Mouse (Mus musculus) lung, postnatal 14 days (tissue): ENCODE results near the gene Dicer1.

Experiments
- DNase-seq: peaks from one replicate; pipeline ENCODE4 v3.0.0; 2021

Gene Dicer1

DNA sequence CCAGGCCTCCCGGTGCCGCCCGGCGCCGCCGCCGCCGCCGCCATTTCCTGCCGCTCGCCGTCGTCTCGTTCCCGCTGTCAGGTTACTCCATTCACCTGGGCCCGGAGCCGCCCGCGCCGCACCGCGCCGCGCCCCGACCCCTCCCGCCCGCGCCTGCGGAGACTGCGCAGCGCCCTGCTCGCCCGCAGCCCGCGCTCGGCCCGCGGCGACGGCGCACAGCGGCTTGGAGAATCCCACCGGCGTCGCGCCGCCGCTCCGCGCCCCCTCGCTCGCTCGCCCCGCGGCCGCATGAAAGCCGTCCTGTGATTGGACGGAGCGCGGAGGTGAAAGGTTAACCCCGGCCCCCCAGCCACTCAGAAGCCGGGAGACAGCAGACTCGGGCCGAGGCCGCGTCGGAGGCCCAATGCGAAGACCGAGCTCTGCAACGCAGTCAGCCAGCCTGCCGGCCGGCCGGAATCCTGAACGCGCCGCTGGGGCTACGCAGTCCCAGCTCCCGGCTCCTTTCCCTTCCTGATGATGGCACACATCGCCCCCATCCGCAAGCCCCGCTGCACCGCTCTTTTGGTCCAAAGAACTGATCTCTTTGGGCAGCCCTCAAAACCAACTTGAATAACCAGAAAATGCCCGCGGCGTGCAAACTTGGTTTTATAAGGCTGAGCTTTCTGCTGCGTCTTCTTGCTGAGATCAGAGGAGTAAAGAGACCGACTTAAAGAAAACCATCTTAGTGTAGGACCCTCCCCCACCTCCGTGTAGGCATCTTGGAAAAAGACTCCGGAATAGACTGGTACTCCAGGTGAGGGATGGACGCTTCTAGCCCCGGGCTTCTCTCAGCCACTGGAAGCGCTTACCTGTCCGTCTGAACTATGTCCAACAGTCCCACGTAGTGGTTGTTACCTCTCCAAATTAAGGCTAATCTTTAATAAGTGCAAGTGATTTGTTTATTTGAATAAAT lies at the start of gene Dicer1:
TSS of gene Dicer1 (minus strand) at position 139 of the 952 bp plus-strand sequence.
- DNase-seq: peak; percentile 99

DNA sequence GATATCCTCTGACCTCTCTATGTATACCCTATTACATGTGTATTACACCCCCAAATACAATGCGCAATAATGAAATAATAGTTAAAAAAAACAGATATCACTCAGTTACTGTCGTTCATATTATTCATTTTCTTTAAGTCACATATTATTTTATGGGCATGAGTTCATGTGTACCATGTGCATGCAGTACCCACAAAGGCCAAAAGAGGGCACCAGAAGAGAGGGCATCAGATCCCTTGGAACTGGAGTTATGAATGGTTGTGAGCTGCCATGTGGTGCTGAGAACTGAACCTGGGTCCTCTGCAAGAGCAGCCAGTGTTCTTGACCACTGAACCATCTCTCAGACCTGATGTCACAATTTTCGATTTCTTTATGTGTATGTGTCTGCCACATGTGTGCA lies 47.6 kb upstream of the Dicer1 start:
- peak; percentile 13 for DNase-seq

DNA sequence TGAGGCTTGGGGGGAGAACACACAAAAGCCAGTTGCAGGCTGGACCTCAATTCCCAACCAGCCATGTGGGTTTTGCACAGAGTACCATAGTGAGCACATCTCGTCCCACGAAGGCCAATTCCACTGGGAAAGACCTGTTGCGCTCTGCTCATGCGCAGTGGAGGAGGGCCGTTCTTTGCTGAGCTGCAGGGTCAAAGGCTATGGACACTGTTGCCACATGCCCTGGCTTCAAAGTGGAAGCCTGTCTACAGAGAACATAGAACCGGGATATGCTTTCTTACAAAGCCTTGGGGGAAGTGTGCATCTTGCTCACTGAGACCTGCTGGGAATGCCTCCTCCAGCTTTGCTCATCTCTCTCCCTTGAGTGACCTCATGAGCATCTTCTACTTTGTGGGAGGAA lies 46.2 kb upstream of the Dicer1 start:
- no peak for DNase-seq

DNA sequence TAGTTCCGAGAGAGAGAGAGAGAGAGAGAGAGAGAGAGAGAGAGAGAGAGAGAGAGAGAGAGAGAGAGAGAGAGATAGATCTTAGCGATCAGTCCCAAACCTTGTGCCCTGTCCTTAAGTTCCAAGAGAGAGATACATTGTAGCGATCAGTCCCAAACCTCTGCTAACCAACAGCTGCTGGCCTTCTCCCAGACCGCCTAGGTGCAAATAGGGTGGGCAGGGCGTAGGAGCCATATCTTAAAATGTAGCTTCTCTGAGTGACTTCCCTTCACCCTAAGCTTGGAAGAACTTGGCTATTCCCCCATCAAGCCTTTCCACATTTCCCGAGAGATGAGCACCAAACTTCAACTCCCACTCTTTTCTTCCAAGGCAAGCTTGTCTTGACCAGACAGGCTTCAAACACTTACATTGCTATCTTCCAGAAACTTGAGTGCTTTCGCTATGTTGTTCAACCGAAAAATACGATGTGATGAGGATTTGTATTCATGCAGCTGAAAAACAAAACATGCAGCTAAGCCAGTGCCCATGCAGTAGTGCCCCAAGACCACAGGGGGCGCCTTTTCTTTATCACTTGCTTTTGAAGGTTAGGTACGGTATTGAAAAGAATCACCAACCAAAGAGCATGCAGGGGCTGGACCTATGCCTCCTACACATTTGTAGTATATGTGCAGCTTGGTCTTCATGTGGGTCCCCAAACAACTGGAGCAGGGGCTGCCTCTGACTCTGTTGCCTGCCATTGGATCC lies 45.1 kb upstream of the Dicer1 start:
- DNase-seq: no peak

DNA sequence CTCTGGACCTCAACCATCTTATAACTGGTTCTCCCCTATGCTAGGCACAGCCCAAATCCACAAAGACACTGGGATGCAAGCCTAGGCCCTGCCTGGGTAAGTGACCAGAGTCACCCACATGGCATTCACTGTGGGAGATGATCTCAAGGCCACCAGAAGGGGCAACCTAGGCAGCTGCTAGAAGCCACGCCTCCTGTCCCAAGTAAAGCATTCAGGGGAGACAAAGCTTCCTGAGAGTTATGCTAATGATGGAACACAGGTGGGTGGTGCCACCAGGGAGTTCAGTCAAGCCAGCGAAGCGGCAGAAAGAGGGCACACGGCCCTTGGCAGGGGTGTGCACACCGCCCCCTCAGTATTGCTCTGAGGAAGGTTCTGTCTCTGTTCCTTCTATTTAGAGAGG lies 43.2 kb upstream of the Dicer1 start:
- no peak for DNase-seq

DNA sequence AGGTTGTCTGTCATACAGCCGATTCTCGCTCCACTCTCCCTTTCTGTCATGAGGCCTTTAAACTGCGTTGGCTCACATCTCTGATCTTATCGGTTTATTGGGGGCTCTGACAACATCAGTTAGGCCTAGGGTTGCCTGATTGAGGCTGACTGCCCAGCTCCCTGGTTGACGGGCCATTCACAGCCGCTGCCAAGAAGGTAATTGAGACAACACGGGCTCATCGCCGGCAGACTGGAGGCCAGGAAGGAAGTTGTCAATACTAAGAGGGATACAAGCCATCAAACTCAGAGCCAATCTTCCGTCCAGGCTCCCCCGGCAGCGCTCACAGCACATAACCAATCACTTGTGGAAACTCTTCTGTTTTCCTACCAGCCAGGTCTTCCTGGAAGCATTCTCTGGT lies 41.7 kb upstream of the Dicer1 start:
- DNase-seq: no peak

DNA sequence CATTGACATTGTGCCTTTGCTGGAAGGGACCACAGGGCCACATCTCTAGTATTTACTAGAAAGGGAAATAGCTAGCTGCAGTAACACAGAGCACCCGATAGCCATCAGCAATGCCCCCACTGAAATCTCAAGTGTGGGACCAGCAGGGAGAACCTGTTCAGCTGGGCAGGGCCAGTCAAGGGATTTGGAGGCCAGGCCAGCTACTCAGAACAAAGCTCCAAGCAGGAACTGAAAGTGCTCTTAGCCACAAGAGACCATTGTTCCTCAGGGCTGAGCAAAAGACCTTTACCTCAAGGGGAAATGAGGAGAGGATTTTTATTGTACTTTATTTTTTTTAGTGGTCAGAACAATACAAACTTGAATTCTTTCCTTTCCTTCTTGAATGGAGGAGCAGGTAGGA lies 25.9 kb upstream of the Dicer1 start:
- no peak for DNase-seq

DNA sequence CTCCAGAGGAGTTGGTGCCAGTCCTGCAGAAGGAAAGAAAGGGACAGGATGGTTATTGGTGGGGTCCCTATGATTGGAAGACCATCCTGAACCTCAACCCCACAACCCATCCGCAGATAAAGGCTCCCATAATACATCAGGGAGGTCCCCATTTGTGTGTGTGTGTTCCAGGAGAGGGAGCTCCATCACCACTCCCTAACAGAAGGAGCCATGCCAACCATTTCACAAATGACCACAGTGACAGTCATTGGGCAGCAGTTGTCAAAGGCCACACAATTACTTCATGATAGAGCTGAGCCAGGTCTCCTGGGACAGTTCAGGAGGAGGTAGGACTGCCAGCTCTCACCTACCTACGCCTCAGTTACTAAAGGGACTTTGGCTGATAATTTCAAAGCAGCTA lies 20.2 kb upstream of the Dicer1 start:
- no peak for DNase-seq

DNA sequence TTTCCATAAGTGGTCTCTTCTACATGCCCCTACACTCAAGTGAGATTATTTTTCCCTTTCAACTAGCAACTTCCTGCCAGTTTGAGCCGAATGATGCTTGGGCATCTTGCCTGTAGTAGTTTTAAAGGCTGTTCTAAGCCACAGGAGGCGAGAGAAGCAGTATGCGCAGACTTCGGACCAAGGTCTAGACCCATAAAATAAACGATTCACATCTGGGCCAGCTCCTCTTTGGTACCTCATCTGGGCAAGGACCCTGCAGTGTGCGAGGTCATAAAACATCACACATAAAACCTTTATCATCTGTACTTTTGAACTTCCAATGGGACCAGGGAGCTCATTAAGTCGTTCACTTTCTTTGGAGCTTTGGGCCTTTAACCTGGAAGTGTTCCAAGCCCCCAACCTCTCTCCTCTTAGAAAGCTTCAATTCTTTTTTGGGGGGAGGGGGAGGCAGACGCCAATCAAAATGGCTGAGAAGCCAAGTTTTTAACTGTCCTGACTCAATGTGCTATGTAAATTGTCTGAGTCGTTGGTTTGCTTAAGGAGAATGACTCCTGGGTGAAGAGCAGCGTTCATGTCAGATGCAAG lies 17.5 kb upstream of the Dicer1 start:
- DNase-seq: no peak

DNA sequence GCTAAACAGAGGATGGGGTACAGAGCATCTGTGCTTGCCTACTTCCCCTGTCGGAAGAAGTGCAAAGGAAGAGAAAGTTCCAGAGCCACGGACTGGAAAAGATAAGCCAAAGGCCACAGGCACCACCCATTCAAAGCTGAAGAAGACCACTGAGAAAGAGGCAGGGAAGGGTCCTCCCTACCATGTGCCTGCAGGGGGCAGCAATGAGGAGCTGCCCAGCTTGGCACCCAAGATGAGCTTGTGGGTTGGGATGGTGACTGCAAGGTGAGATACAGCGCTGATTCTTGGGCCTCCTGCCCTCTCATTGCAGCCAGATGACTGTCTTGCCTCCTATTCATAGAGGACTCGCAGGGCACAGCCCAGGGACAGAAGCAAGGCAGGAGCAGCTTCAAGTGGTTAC lies 15.4 kb upstream of the Dicer1 start:
- no peak for DNase-seq

DNA sequence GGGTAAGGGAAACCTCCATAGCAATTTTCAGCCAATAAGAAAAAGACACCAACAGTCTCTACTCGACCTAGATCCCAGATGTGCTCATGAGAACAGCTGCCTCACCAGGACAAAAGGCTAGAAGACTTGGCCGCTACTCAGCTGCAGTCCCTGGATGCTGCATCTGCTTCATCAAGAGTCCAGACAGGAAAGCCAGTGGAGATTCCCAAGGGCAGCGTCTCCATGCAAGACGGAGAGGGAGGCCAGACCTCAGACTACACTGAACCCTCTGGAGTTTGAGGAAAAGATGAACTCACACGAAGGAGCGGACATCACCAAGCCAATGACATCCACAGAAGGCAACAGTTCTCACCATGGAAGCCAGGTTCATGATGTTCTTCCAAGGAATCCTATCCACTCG lies 14.0 kb upstream of the Dicer1 start:
- DNase-seq: no peak

DNA sequence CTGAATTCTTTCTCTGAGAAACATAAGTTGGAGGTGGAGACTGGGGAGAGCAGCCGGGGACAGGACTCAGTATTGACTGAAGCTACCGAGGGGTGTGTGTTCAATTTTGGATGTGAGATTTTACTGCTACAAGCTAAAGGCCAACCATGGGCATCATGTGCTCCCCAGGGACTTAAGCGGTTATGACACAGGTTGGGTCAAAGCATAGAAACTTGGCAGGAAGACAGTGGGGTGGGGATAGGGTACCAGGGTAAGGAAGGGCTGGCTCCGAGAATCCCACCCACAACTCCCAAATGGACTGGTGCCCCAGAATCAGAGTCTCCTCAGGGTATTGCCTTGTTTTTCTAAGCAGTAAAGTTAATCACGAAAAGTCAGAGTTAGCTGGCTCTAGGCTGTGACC lies 13.4 kb upstream of the Dicer1 start:
- DNase-seq: no peak

DNA sequence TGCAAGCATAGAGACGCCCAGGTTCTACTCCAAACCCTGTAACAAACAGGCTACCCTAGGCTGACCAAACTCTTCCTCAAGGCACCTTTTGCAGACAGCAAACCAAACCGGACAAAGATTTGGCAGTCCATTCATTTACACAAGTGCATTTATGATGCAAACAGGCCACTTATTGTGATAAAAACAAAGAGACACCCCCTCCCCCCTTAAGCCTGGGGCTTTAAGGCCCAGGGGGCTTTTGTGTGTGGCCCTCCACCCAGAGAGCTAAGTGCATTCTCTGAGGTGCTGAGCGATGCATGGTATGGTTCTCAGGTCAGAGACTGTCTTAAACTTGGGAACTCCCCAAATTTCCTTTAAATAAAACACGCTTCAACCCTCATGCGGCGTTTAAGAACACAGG lies 12.2 kb upstream of the Dicer1 start:
- no peak for DNase-seq

DNA sequence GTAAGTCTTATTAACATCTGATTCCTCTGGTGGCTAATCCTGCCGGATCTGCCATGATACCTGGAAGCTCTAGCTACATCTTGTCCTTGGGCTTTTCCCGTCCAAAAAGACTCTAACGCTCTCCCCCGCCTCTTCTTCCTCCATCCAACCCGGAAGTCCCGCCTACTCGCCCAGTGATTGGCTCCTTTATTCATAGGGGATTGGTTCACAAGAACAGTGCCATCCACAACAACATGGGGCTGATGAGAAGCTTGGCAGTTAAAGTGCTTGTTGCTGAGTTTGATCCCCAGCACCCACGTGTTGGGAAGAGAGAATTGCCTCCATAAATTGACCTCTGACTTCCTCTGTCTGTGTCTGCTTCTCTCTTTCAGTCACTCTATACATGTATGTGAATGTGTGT lies 9.7 kb upstream of the Dicer1 start:
- no peak for DNase-seq

DNA sequence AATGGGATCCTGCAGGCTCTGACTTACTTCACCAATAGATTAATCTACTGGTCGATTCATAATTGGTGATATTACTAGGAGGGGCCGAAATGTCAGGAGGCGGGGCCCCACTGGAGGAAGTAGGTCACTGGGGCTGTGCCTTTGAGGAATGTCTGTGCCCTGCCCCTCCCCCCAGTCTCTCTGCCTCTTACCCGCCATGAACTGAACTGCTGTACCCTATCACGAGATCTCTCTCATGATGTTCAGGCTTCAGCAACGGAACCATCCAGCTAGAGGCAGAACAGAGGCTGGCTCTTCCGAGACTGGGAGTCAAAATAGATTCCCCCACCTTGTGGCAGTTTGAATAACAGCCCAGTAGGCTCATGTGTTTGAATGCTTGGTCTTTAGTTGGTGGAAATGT lies 6.3 kb upstream of the Dicer1 start:
- no peak for DNase-seq

DNA sequence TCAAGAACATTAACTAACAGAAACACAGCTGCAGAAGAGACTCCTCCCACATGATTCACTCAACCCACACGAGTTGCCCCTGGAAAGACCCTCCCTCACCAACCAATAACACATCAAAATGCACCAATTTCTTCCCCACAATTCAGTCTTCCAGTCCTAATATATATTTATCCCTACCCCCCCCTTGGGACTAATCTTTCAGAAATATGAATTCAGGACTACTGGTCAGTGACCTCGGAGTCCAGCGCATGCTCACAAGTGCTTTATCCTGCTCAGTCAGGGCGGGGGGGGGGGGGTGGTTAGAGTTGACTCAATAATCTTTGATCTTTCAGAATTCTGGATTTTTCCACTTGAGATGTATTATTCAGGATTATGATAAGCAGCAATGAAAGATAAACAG lies 1.9 kb upstream of the Dicer1 start:
- no peak for DNase-seq

DNA sequence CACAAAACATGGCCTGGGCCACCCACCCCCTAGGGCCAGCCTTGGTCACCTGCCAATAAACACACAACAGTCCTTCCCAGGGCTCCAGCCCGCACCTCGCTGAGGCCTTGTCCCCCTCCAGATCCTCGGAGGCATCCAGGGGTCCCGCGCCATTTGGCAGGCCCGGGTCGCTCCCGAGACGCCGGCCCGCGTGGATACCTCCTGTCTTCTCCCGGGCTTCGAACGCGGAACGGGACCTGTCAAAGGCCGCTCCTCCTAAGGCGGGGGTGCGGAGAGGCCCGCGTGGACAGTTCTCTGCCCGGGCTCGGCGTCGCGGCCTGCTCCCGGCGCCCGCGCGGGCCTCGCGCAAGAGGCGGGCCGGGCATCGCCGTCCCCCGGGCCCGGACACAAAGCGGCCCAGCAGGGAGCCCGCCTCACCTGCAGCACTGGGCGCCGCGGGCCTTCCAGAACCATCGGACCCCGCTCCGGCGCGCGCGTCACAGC lies 380 bp downstream of the Dicer1 start:
- no peak for DNase-seq

DNA sequence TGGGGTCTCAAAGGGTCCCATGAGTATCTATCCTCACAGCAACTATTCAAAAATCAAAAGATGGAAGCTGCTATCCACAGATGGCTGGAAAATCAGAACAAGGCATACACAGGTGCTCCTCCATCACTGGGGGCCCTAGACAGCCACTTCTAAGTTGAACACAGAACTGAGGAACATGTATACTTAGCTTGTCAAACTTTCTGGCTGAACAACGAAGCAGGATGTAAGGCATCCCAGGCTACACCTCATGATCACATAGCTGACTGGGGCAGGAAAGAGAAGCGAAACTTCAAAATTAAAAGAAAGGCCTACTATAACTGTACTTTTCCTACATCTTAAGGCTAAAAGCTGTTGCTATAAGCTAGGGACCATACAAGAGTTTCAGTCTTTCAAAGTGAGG lies 2.8 kb downstream of the Dicer1 start:
- DNase-seq: no peak

DNA sequence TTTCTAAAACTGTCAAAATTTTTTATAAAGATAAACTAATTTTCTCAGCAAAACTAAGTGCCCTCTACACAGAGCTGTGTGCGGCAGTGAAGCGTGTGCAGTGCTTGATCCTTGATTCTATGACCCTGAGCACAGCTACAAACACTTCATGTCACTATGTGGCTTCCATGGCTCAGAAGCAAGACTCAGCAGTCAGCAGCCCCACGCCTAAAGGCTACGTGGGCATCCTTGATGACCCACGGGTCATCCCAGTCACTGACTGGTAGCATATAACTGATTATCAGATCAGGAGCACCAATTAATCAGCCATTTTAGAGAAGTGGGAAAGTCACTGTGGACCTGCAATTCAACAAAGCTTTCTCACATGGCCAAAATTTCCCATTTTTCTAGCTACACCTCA lies 4.5 kb downstream of the Dicer1 start:
- DNase-seq: no peak

DNA sequence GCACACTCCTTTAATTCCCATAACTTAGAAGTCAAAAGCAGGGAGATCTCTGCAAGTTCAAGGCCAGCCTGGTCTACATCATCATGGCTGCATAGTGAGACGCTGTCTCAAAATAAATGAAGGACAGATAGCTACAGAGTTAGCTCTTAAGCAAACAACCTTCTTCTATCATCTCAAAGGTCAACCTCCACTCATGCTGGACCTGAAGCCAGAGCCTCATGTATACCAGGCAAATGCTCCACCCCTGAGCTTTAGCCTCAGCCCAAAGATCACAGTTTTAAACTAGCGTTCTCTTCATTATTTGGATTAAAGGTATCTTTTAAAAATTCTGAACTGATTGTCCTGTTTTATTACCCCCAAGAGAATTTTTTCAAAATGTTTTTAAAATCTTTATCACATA lies 5.2 kb downstream of the Dicer1 start:
- DNase-seq: no peak

DNA sequence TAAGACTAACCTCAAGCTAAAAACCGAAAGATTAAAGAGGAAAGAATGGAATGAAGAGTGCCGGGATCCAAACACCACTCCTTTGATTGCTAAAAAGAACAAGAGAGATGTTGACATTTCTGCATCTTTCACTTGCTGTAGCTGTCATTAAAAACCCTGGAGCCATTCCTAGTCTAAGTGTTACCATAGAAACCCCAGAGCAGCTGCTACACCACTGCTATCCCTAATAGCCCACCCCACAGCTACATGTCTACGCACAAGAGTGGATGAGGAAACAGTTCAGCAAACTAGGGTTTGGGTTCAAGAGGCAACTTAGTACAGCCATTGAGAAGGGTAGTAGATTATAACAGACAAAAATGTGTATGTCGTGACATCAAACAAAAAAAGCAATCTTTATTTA lies 8.1 kb downstream of the Dicer1 start:
- no peak for DNase-seq

DNA sequence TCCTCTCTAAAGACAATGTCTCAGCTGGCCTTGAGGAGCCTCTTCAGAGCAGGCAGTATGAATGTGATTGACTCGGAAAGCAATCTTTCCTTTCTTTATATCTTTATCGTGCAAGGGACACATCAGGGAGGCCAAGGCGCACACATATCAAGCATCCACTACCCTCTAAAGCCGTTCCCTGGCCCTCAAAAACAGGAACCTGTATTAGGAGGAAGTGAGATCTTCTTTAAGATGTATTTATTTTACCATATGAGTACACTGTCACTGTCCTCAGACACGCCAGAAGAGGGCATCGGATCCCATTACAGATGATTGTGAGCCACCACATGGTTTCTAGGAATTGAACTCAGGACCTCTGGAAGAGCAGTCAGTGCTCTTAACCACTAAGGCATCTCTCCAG lies 9.5 kb downstream of the Dicer1 start:
- DNase-seq: no peak

DNA sequence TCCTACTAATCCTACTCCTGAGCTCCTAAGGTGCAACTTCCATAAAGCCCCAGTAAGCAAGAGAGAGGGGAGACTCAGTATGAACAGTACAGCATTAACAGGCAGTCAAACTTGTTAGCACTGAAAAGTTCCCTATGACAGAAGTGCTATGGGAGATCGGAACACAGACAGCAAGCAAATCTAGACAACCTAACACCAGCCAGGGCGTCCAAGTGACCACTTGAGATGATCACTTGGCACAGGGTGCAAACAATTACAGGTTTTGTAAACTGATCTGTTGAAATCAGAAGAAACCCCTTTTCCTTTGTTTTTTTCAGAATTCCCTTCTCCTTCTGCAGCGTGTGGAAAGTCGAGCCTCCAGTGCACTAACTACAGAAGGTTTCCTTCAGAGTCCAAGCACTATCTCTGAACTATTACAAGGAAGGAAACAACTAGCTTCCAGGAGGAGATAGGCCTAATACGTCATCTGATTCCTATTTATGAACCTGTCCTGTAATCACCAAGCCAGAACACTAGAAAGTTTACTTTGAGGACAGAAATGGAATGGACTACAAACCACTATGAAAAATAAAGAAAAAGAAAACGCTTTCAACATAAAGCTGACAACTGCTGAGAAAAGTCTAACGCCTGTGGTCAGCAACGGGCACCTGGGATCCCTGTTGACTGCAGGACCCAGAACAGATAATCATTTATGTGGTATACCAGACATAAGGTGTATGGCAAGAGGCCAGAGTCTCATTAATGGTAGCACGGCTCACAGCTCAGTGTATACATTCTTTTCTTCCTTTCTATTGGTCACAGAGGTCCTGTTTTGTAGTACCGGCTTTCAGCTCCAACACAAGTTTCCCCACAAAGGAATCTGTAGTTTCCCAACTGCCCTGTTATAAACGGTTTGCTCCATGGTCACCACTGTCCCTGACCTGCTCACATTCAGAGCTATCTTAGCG lies 10.6 kb downstream of the Dicer1 start:
- no peak for DNase-seq
